Mouse (Mus musculus) kidney, adult 2 months (tissue): ENCODE measurements around the gene Rheb.

Experiments
- CTCF ChIP-seq: fragments of 200-500 bp; conservative IDR thresholded peaks from 2 replicates; pipeline ENCODE4 v1.5.1; 2011; ENCODE audit warnings: low read depth, mild to moderate bottlenecking, control low read depth, low read length, moderate library complexity, mixed read lengths; ENCODE audit not compliant: insufficient read depth, insufficient read length
- POLR2A ChIP-seq: fragments of 200-500 bp; IDR thresholded peaks from one replicate; pipeline ENCODE4 v1.6.1; 2011; ENCODE audit warnings: low read depth, low read length, control low read depth

- TF ChIP-seq POLR2A (no peak), CTCF (no peak)
These were observed 64.2 kb downstream of the Rheb start for GRCm38 (mm10) chr5:24778082-24778842.
